In genomic region chr8:94387785-94388184, GRCm38 (mm10) we compare ENCODE assay signal across 8 mouse cellular contexts. TPM values are rescaled to one million over a fixed set of nuclear protein-coding genes. Genes with fewer than 3 reads are reported as not detected.
A peak's percentile ranks its signal among the peaks of the same experiment; 100 is the strongest.
DNase-seq lines count a peak whose midpoint lies in the region; ATAC-seq and TF ChIP-seq lines count a peak whose summit lies in the region.

No protein-coding gene starts in this region.

- no peaks in the 10 kb centered on the region for H3K9me3 ChIP-seq in heart, embryonic 11.5 days (replicated peaks; ENCODE audit: control insufficient read depth, low read length)
- H3K9me3 ChIP-seq in forebrain, embryonic 12.5 days: no peaks in the 10 kb centered on the region
- no peaks in the 10 kb centered on the region for H3K9me3 ChIP-seq in liver, embryonic 14.5 days (ENCODE audit: control insufficient read depth, low read length)

- no peak for TF ChIP-seq EP300 in liver, embryonic 14.5 days (IDR thresholded peaks at IDR 0.05; ENCODE audit: low read depth)

- H3K79me3 ChIP-seq in C2C12 (ENCODE audit: low read depth): peaks cover 22% of the 10 kb centered on the region

- ATAC-seq in heart, embryonic 11.5 days (replicated peaks; ENCODE audit: insufficient number of reproducible peaks, low FRiP score, low TSS enrichment): no peak
- ATAC-seq in forebrain, embryonic 12.5 days (ENCODE audit: low FRiP score): no peak
- no peak for ATAC-seq in liver, embryonic 14.5 days (ENCODE audit: insufficient read depth)
- no peak for ATAC-seq in megakaryocyte progenitor cell, adult 5-6 weeks (replicated peaks; ENCODE audit: poor library complexity)

- peak overlapping the region; percentile 91 for H3K4me2 ChIP-seq in heart, embryonic 11.5 days
- H3K4me2 ChIP-seq in forebrain, embryonic 12.5 days: peak overlapping the region; percentile 83
- peak overlapping the region; percentile 99 for H3K4me2 ChIP-seq in liver, embryonic 14.5 days (ENCODE audit: low read depth)

- H3K27ac ChIP-seq in heart, embryonic 11.5 days (ENCODE audit: low read depth, low read length): peak overlapping the region; percentile 80; the same call in 1 of the 2 replicates
- no peak overlapping the region for H3K27ac ChIP-seq in forebrain, embryonic 12.5 days
- H3K27ac ChIP-seq in liver, embryonic 14.5 days: peak overlapping the region; percentile 94

- TF ChIP-seq CTCF in C2C12 (IDR thresholded peaks at IDR 0.05; ENCODE audit: control insufficient read depth, insufficient read depth, insufficient read length): no peak
- TF ChIP-seq CTCF in liver, embryonic 14.5 days (IDR thresholded peaks at IDR 0.05; ENCODE audit: low read depth): no peak

- H3K9ac ChIP-seq in heart, embryonic 11.5 days (ENCODE audit: low read depth, low read length): peak overlapping the region; percentile 97
- peak overlapping the region; percentile 85 for H3K9ac ChIP-seq in forebrain, embryonic 12.5 days
- H3K9ac ChIP-seq in liver, embryonic 14.5 days (replicated peaks): peak overlapping the region; percentile 87

- H3K4me3 ChIP-seq in heart, embryonic 11.5 days (ENCODE audit: low read depth, low read length): peak overlapping the region; percentile 94
- peak overlapping the region; percentile 76 for H3K4me3 ChIP-seq in C2C12 (ENCODE audit: insufficient read depth, poor library complexity, severe bottlenecking)
- peak overlapping the region; percentile 83 for H3K4me3 ChIP-seq in forebrain, embryonic 12.5 days (replicated peaks)
- H3K4me3 ChIP-seq in liver, embryonic 14.5 days (ENCODE audit: insufficient read depth in 1 of 2, low read depth in 2 of 2, low read length in 2 of 2): peak overlapping the region; percentile 93 to 94

- no peak for DNase-seq in heart, postnatal 36 days
- DNase-seq in liver, embryonic 14.5 days (ENCODE audit: low read depth in 3 of 3, low spot score in 3 of 3): no peak
- no peak for DNase-seq in embryo, embryonic 10.5 days (ENCODE audit: low spot score)
- no peak for DNase-seq in T-cell, adult 2 months (ENCODE audit: low spot score)

- intact Hi-C loops in heart, postnatal 36 days (cut with DNase I): loop anchor here (1.0 kb wide), 2 partner anchors 24 to 29 kb away; no protein-coding TSS in a partner anchor

- peak overlapping the region; percentile 9 for H3ac ChIP-seq in C2C12 (ENCODE audit: control insufficient read depth, insufficient read length, low read depth)

- WGBS in heart, embryonic 11.5 days (ENCODE audit: insufficient replicate concordance): 30% methylated on average over 6 of the region's 6 CpGs
- 38% methylated on average over 6 of the region's 6 CpGs for WGBS in forebrain, embryonic 12.5 days
- WGBS in liver, embryonic 14.5 days (ENCODE audit: insufficient replicate concordance): 33% methylated on average over 6 of the region's 6 CpGs

- H3K79me2 ChIP-seq in C2C12 (ENCODE audit: control insufficient read depth, insufficient read depth): peaks cover 36% of the 10 kb centered on the region

- H3K4me1 ChIP-seq in heart, embryonic 11.5 days (ENCODE audit: control insufficient read depth, insufficient read depth, low read length): peaks cover 20% of the 10 kb centered on the region; the same call in 1 of the 2 replicates
- H3K4me1 ChIP-seq in forebrain, embryonic 12.5 days: peaks cover 17% of the 10 kb centered on the region
- H3K4me1 ChIP-seq in liver, embryonic 14.5 days (replicated peaks; ENCODE audit: control insufficient read depth in 2 of 2, insufficient read depth in 2 of 2, low read length in 1 of 2): peaks cover 24 to 31% of the 10 kb centered on the region in 2 experiments

- H3K36me3 ChIP-seq in heart, embryonic 11.5 days (ENCODE audit: control insufficient read depth, insufficient read depth, low read length): peaks cover 24% of the 10 kb centered on the region
- peaks cover 37% of the 10 kb centered on the region for H3K36me3 ChIP-seq in C2C12 (ENCODE audit: control insufficient read depth, insufficient read depth)
- H3K36me3 ChIP-seq in forebrain, embryonic 12.5 days (replicated peaks): peaks cover 34% of the 10 kb centered on the region
- H3K36me3 ChIP-seq in liver, embryonic 14.5 days (replicated peaks; ENCODE audit: control insufficient read depth, insufficient read depth, low read depth): peaks cover 44% of the 10 kb centered on the region

- no peaks in the 10 kb centered on the region for H3K27me3 ChIP-seq in heart, embryonic 11.5 days (ENCODE audit: control insufficient read depth, insufficient read depth, low read length)
- no peaks in the 10 kb centered on the region for H3K27me3 ChIP-seq in C2C12 (ENCODE audit: control insufficient read depth, insufficient read depth, insufficient read length)
- H3K27me3 ChIP-seq in forebrain, embryonic 12.5 days: no peaks in the 10 kb centered on the region
- no peaks in the 10 kb centered on the region for H3K27me3 ChIP-seq in liver, embryonic 14.5 days (ENCODE audit: control insufficient read depth, insufficient read depth, low read length)

TF ChIP-seq in C2C12, 6 proteins besides CTCF, POLR2A, EP300 and RAD21:
- TF ChIP-seq MAX (IDR thresholded peaks at IDR 0.05) (no peak), MYOG (IDR thresholded peaks at IDR 0.05; ENCODE audit: control insufficient read depth, extremely low read depth, insufficient read length) (no peak), USF1 (IDR thresholded peaks at IDR 0.05; ENCODE audit: low read depth) (no peak), MYOD1 (IDR thresholded peaks at IDR 0.05; ENCODE audit: control insufficient read depth, insufficient read length, low read depth) (no peak), CEBPB (IDR thresholded peaks at IDR 0.05; ENCODE audit: low read depth) (no peak), FOSL1 (IDR thresholded peaks at IDR 0.05; ENCODE audit: insufficient read depth, low read length, poor library complexity, severe bottlenecking) (no peak)

RNA-seq across cellular contexts. Expression of gene Herpud1, which starts 1.5 kb away (rescaled TPM):
- polyA plus RNA-seq in heart, embryonic 11.5 days (2014; fragmentation: Nextera tagmentation; extraction: Ambion mirVana): 80.5 and 84.1 TPM in 2 replicates
- 100 to 1,000 TPM; 281 to 377 TPM for total RNA-seq in heart, postnatal 36 days (2021)
- polyA plus RNA-seq in C2C12 (2012; fragmentation: generic; extraction: Trizol): 48.8 TPM
- polyA plus RNA-seq in forebrain, embryonic 12.5 days (2016; fragmentation: Nextera tagmentation; extraction: Ambion mirVana): 52.0 and 58.0 TPM in 2 replicates
- polyA plus RNA-seq in liver, embryonic 14.5 days (2012; rRNA removed): 41.8 and 46.7 TPM in 2 replicates
- 83.2 and 86.5 TPM in 2 replicates for polyA plus RNA-seq in liver, embryonic 14.5 days (2014; fragmentation: Nextera tagmentation; extraction: Ambion mirVana)
- total RNA-seq in megakaryocyte progenitor cell, adult 5-6 weeks (2015): 78.2 and 89.9 TPM in 2 replicates
- total RNA-seq in megakaryocyte progenitor cell, adult 5-6 weeks (2017): 83.3 and 99.5 TPM in 2 replicates

RNA-seq across cellular contexts. Expression of gene Nlrc5, which starts 46.4 kb away (rescaled TPM):
- 0.13 TPM in 1 of 2 replicates, not detected in the other for polyA plus RNA-seq in heart, embryonic 11.5 days (2014; fragmentation: Nextera tagmentation; extraction: Ambion mirVana)
- 1 to 10 TPM; 1.2 to 2.0 TPM for total RNA-seq in heart, postnatal 36 days (2021)
- 0.16 TPM for polyA plus RNA-seq in C2C12 (2012; fragmentation: generic; extraction: Trizol)
- 0.12 and 0.13 TPM in 2 replicates for polyA plus RNA-seq in forebrain, embryonic 12.5 days (2016; fragmentation: Nextera tagmentation; extraction: Ambion mirVana)
- polyA plus RNA-seq in liver, embryonic 14.5 days (2012; rRNA removed): 0.10 and 0.22 TPM in 2 replicates
- 0.09 and 0.18 TPM in 2 replicates for polyA plus RNA-seq in liver, embryonic 14.5 days (2014; fragmentation: Nextera tagmentation; extraction: Ambion mirVana)
- total RNA-seq in megakaryocyte progenitor cell, adult 5-6 weeks (2015): 22.5 and 24.1 TPM in 2 replicates
- total RNA-seq in megakaryocyte progenitor cell, adult 5-6 weeks (2017): 17.7 and 27.9 TPM in 2 replicates

RNA-seq across cellular contexts. Expression of gene Slc12a3, which starts 58.8 kb away (rescaled TPM):
- 0.20 TPM in 1 of 2 replicates, not detected in the other for polyA plus RNA-seq in heart, embryonic 11.5 days (2014; fragmentation: Nextera tagmentation; extraction: Ambion mirVana)
- total RNA-seq in heart, postnatal 36 days (2021): under 1 TPM; 0.33 to 0.38 TPM
- polyA plus RNA-seq in C2C12 (2012; fragmentation: generic; extraction: Trizol): not detected
- polyA plus RNA-seq in forebrain, embryonic 12.5 days (2016; fragmentation: Nextera tagmentation; extraction: Ambion mirVana): 0.10 TPM in 1 of 2 replicates, not detected in the other
- polyA plus RNA-seq in liver, embryonic 14.5 days (2012; rRNA removed): 0.01 TPM in 1 of 2 replicates, not detected in the other
- 0.11 TPM in 1 of 2 replicates, not detected in the other for polyA plus RNA-seq in liver, embryonic 14.5 days (2014; fragmentation: Nextera tagmentation; extraction: Ambion mirVana)
- total RNA-seq in megakaryocyte progenitor cell, adult 5-6 weeks (2015): 0.12 and 0.17 TPM in 2 replicates
- not detected in 2 replicates for total RNA-seq in megakaryocyte progenitor cell, adult 5-6 weeks (2017)
